Mouse (Mus musculus) E14TG2a.4 (cell line): ENCODE data around the gene Hdhd3.

Source experiments
- CTCF ChIP-seq: conservative IDR thresholded peaks from 2 replicates; pipeline ENCODE4 v1.5.1; 2014; ENCODE audit warnings: low read length
- NANOG ChIP-seq: IDR thresholded peaks from 2 replicates; pipeline ENCODE4 v1.6.1; 2014; ENCODE audit warnings: borderline replicate concordance, low read length, mixed read lengths
- POU5F1 ChIP-seq: IDR thresholded peaks from 2 replicates; pipeline ENCODE4 v1.6.1; 2014; ENCODE audit warnings: low read length, borderline replicate concordance

GRCm38 (mm10) chr4:62524651-62525488 is 21.6 kb upstream of the Hdhd3 start, which contains the start of the genes Pole3 and 4933430I17Rik:
- TF ChIP-seq CTCF (no peak), POU5F1 (no peak), NANOG (no peak)
